Mouse (Mus musculus): ENCODE data around the gene Esr1. TPM values are rescaled to one million over a fixed set of nuclear protein-coding genes. Genes with fewer than 3 reads are reported as not detected.
A peak's percentile ranks its signal among the peaks of the same experiment; 100 is the strongest.

The Esr1 gene
- polyA plus RNA-seq, 1 experiment from 2014 or later, result 0.25 TPM

GRCm38 (mm10) chr10:4787003-4787628, 175.7 kb downstream of the Esr1 start:
- Histone ChIP-seq H3K27ac (replicated peaks) (no peak overlapping the region), H3K4me2 (replicated peaks) (no peak overlapping the region), H3K9ac (replicated peaks) (no peak overlapping the region), H3K4me3 (no peak overlapping the region), H3K4me1 (no peaks in the 10 kb centered on the region), H3K36me3 (no peaks in the 10 kb centered on the region), H3K9me3 (no peaks in the 10 kb centered on the region), H3K27me3 (no peaks in the 10 kb centered on the region)
- 85% methylated on average over 5 of the region's 5 CpGs for WGBS
- no peak for ATAC-seq (replicated peaks)

- Histone ChIP-seq H3K9me3 (no peaks in the 10 kb centered on the region), H3K4me3 (no peak overlapping the region), H3K9ac (replicated peaks) (no peak overlapping the region), H3K36me3 (no peaks in the 10 kb centered on the region), H3K27ac (replicated peaks) (no peak overlapping the region), H3K27me3 (no peaks in the 10 kb centered on the region), H3K4me1 (no peaks in the 10 kb centered on the region), H3K4me2 (replicated peaks) (no peak overlapping the region)
- no peak for ATAC-seq (replicated peaks)
- 74% methylated on average over 3 of the region's 3 CpGs for WGBS
These were observed 186.9 kb downstream of the Esr1 start for GRCm38 (mm10) chr10:4798268-4798808.

GRCm38 (mm10) chr10:4824366-4824765, 213.0 kb downstream of the Esr1 start:
- Histone ChIP-seq H3K4me3 (no peak overlapping the region), H3K4me2 (replicated peaks) (no peak overlapping the region), H3K36me3 (no peaks in the 10 kb centered on the region), H3K9ac (replicated peaks) (no peak overlapping the region), H3K27ac (replicated peaks) (no peak overlapping the region), H3K27me3 (no peaks in the 10 kb centered on the region), H3K9me3 (no peaks in the 10 kb centered on the region), H3K4me1 (no peaks in the 10 kb centered on the region)
- no peak for ATAC-seq (replicated peaks)
- WGBS, result 89% methylated on average over 5 of the region's 5 CpGs

GRCm38 (mm10) chr10:4830592-4830991, 219.2 kb downstream of the Esr1 start:
- 84% methylated on average over 6 of the region's 6 CpGs for whole genome bisulfite sequencing

GRCm38 (mm10) chr10:4838099-4838498, 226.7 kb downstream of the Esr1 start:
- ATAC-seq (replicated peaks), result no peak
- 92% methylated on average over 4 of the region's 4 CpGs for WGBS
- no peaks in the 10 kb centered on the region for H3K4me1 ChIP-seq
- H3K36me3 ChIP-seq, result no peaks in the 10 kb centered on the region
- no peak overlapping the region for H3K4me2 ChIP-seq (replicated peaks)
- no peak overlapping the region for H3K27ac ChIP-seq (replicated peaks)
- H3K9ac ChIP-seq (replicated peaks), result no peak overlapping the region
- no peak overlapping the region for H3K4me3 ChIP-seq
- H3K9me3 ChIP-seq, result no peaks in the 10 kb centered on the region
- H3K27me3 ChIP-seq, result no peaks in the 10 kb centered on the region

More at GRCm38 (mm10) chr10:4830592-4830991, 219.2 kb downstream of the Esr1 start:
- Histone ChIP-seq H3K9me3 (no peaks in the 10 kb centered on the region), H3K27me3 (no peaks in the 10 kb centered on the region), H3K4me1 (no peaks in the 10 kb centered on the region), H3K27ac (replicated peaks) (no peak overlapping the region), H3K4me2 (replicated peaks) (no peak overlapping the region), H3K9ac (replicated peaks) (no peak overlapping the region), H3K36me3 (no peaks in the 10 kb centered on the region), H3K4me3 (no peak overlapping the region)
- ATAC-seq (replicated peaks), result no peak

GRCm38 (mm10) chr10:4841039-4841438, 229.6 kb downstream of the Esr1 start:
- Histone ChIP-seq H3K36me3 (no peaks in the 10 kb centered on the region), H3K9me3 (no peaks in the 10 kb centered on the region), H3K4me1 (no peaks in the 10 kb centered on the region), H3K4me3 (no peak overlapping the region), H3K27me3 (no peaks in the 10 kb centered on the region), H3K9ac (replicated peaks) (no peak overlapping the region), H3K4me2 (replicated peaks) (no peak overlapping the region), H3K27ac (replicated peaks) (no peak overlapping the region)
- ATAC-seq (replicated peaks), result no peak

GRCm38 (mm10) chr10:4847523-4847922, 236.1 kb downstream of the Esr1 start:
- Histone ChIP-seq H3K4me2 (replicated peaks) (no peak overlapping the region), H3K27me3 (no peaks in the 10 kb centered on the region), H3K4me1 (no peaks in the 10 kb centered on the region), H3K36me3 (no peaks in the 10 kb centered on the region), H3K9me3 (no peaks in the 10 kb centered on the region), H3K9ac (replicated peaks) (no peak overlapping the region), H3K4me3 (no peak overlapping the region), H3K27ac (replicated peaks) (no peak overlapping the region)
- 79% methylated on average over 2 of the region's 2 CpGs for WGBS
- ATAC-seq (replicated peaks), result no peak

GRCm38 (mm10) chr10:4849881-4850280, 238.5 kb downstream of the Esr1 start:
- Histone ChIP-seq H3K4me2 (replicated peaks) (no peak overlapping the region), H3K9me3 (no peaks in the 10 kb centered on the region), H3K36me3 (no peaks in the 10 kb centered on the region), H3K4me3 (no peak overlapping the region), H3K27me3 (no peaks in the 10 kb centered on the region), H3K4me1 (no peaks in the 10 kb centered on the region), H3K27ac (replicated peaks) (no peak overlapping the region), H3K9ac (replicated peaks) (no peak overlapping the region)
- 78% methylated on average over 3 of the region's 3 CpGs for WGBS
- no peak for ATAC-seq (replicated peaks)

GRCm38 (mm10) chr10:4875076-4875737, 263.8 kb downstream of the Esr1 start:
- H3K9me3 ChIP-seq, result no peaks in the 10 kb centered on the region
- H3K36me3 ChIP-seq, result no peaks in the 10 kb centered on the region
- no peak overlapping the region for H3K4me3 ChIP-seq
- H3K27me3 ChIP-seq, result no peaks in the 10 kb centered on the region
- 9% methylated on average over 8 of the region's 8 CpGs for WGBS
- H3K9ac ChIP-seq (replicated peaks), result no peak overlapping the region
- H3K27ac ChIP-seq (replicated peaks), result no peak overlapping the region
- ATAC-seq (replicated peaks), result no peak
- H3K4me1 ChIP-seq, result no peaks in the 10 kb centered on the region
- H3K4me2 ChIP-seq (replicated peaks), result no peak overlapping the region

GRCm38 (mm10) chr10:4881391-4881790, 270.0 kb downstream of the Esr1 start:
- H3K27me3 ChIP-seq, result no peaks in the 10 kb centered on the region
- no peak overlapping the region for H3K27ac ChIP-seq (replicated peaks)
- H3K36me3 ChIP-seq, result no peaks in the 10 kb centered on the region
- H3K9ac ChIP-seq (replicated peaks), result no peak overlapping the region
- WGBS, result 81% methylated on average over 1 of the region's 1 CpGs
- no peaks in the 10 kb centered on the region for H3K4me1 ChIP-seq
- no peaks in the 10 kb centered on the region for H3K9me3 ChIP-seq
- H3K4me2 ChIP-seq (replicated peaks), result no peak overlapping the region
- no peak overlapping the region for H3K4me3 ChIP-seq
- ATAC-seq (replicated peaks), result no peak

- Histone ChIP-seq H3K27me3 (no peaks in the 10 kb centered on the region), H3K4me2 (replicated peaks) (no peak overlapping the region), H3K4me3 (no peak overlapping the region), H3K4me1 (no peaks in the 10 kb centered on the region), H3K9me3 (no peaks in the 10 kb centered on the region), H3K27ac (replicated peaks) (no peak overlapping the region), H3K36me3 (no peaks in the 10 kb centered on the region), H3K9ac (replicated peaks) (no peak overlapping the region)
- ATAC-seq (replicated peaks), result peak; percentile 43; the same call in 1 of the 2 replicates
- WGBS, result 73% methylated on average over 3 of the region's 3 CpGs
These were observed 274.1 kb downstream of the Esr1 start for GRCm38 (mm10) chr10:4885506-4885905.

GRCm38 (mm10) chr10:4885961-4886360, 274.6 kb downstream of the Esr1 start:
- no peaks in the 10 kb centered on the region for H3K9me3 ChIP-seq
- 71% methylated on average over 8 of the region's 8 CpGs for WGBS
- H3K9ac ChIP-seq (replicated peaks), result no peak overlapping the region
- no peaks in the 10 kb centered on the region for H3K36me3 ChIP-seq
- H3K4me3 ChIP-seq, result no peak overlapping the region
- H3K27me3 ChIP-seq, result no peaks in the 10 kb centered on the region
- no peaks in the 10 kb centered on the region for H3K4me1 ChIP-seq
- H3K27ac ChIP-seq (replicated peaks), result no peak overlapping the region
- peak; percentile 71 for ATAC-seq (replicated peaks)
- no peak overlapping the region for H3K4me2 ChIP-seq (replicated peaks)
